Mouse (Mus musculus) frontal cortex, postnatal 25 days (tissue): ENCODE measurements around the gene Strn3.
"Not testable (repeated sequence)": the region's sequence is repeated elsewhere in the genome, so short reads cannot be mapped to it uniquely, and the experiment has no call there.

Source experiments
- DNase-seq, 2 experiments: peaks; one replicate each; pipeline ENCODE4 v3.0.0; 2022; ENCODE audit warnings: low spot score in 2 of 2

Strn3 gene

GRCm38 (mm10) chr12:51612361-51612760, 79.3 kb downstream of the Strn3 start:
- no peak for DNase-seq

GRCm38 (mm10) chr12:51606138-51606537, 85.6 kb downstream of the Strn3 start:
- no peak for DNase-seq

GRCm38 (mm10) chr12:51603306-51603705, 88.4 kb downstream of the Strn3 start:
- no peak for DNase-seq

GRCm38 (mm10) chr12:51594030-51594470, 97.6 kb downstream of the Strn3 start:
- no peak for DNase-seq

- DNase-seq, result no peak
Observed at GRCm38 (mm10) chr12:51593229-51594029, 98.3 kb downstream of the Strn3 start, which contains the start of gene Coch. Coch (plus strand) TSS chr12:51593341.

GRCm38 (mm10) chr12:51592888-51593228, 98.8 kb downstream of the Strn3 start:
- DNase-seq, result no peak

- no peak for DNase-seq
Observed at GRCm38 (mm10) chr12:51591921-51592320, 99.8 kb downstream of the Strn3 start.

GRCm38 (mm10) chr12:51589263-51589662, 102.4 kb downstream of the Strn3 start:
- no peak for DNase-seq

GRCm38 (mm10) chr12:51577816-51578215, 113.9 kb downstream of the Strn3 start:
- DNase-seq, result not testable (repeated sequence)

- DNase-seq, result no peak
Observed at GRCm38 (mm10) chr12:51572651-51573050, 119.0 kb downstream of the Strn3 start.

GRCm38 (mm10) chr12:51569944-51570343, 121.8 kb downstream of the Strn3 start:
- DNase-seq, result no peak

- DNase-seq, result no peak
Observed at GRCm38 (mm10) chr12:51569472-51569871, 122.2 kb downstream of the Strn3 start.

- no peak for DNase-seq
Observed at GRCm38 (mm10) chr12:51567225-51567624, 124.5 kb downstream of the Strn3 start.

- no peak for DNase-seq
Observed at GRCm38 (mm10) chr12:51561416-51561815, 130.3 kb downstream of the Strn3 start.
